Mouse (Mus musculus) mouse embryonic stem cell (cell line): Measurements from ENCODE around the gene Hspg2.

Source experiments
- in situ Hi-C, 2 experiments: fragments of 300-500 bp; cut with MboI; formaldehyde crosslinking; loops; 1 replicate in 1 of 2; 3 replicates in 1 of 2; pipeline ENCODE4 v1.14.3; 2019 to 2020; ENCODE audit warnings: low sequenced_read_pairs in 2 of 2, low pct_unique_long_range_greater_than_20kb in 1 of 2, mixed read lengths in 1 of 2; ENCODE audit not compliant: unreplicated experiment in 1 of 2

The Hspg2 gene

DNA sequence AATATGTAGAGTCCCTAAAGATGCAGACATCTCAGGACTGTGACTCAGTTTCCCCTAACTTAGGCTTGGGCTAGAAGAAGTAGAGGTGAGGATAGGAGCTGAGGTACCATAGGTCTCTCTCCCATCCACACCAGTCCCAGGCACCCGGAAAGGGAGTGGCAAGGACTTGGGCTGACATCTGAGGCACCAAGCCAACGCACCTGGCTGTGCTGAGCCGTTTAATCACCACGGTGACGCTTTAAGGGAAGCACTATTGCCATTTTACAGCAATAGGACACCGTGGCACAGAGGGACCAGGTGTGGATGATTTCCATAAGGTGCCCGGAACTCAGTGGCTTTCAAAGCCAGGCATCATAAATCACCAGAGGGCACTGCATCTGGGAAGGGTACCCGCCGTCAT is 10.3 kb upstream of the Hspg2 start:
- in situ Hi-C loops: loop anchor here (5.0 kb wide), 1 partner anchor 59 kb away; no protein-coding TSS in a partner anchor

DNA sequence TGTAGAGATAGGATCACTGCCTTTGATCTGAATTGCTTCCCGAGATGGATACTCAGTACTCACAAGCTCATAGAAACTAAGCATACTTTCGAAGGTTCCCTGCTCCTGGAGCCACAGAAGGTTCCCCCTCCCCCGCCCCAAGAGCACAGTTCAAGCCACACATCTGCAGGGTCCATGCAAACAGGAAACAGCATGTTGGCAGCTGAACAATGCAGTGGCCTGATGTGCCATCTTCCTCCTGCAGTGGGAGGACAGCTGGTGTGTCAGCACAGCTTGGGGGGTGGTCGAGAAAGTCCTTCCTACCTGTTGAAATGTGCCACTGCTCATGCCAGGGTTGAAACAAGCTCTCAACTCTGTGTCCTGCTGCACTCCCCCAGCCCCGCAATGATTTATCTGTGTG is 9.7 kb upstream of the Hspg2 start:
- in situ Hi-C loops: loop anchor here (5.0 kb wide), 1 partner anchor 58 kb away; no protein-coding TSS in a partner anchor

DNA sequence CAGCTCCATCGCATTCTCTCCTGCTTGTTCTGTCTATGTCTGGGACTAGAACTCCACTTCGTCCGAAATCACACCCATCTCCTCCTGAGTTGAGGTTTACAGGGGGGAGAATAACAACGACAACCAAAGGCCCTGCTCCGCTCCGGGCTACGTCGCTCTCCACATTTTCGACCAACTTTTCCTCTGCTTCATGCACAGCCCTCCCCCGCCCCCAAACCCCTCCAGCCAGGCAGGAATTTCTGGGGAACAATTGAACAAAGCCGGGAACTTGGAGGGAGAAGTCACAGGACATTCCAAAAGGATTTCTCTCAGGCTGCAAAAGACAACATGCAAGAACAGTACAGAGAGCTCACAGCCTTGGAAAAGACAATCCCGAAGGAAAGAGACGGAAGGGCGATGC is 7.9 kb upstream of the Hspg2 start:
- in situ Hi-C loops: no loop called here

DNA sequence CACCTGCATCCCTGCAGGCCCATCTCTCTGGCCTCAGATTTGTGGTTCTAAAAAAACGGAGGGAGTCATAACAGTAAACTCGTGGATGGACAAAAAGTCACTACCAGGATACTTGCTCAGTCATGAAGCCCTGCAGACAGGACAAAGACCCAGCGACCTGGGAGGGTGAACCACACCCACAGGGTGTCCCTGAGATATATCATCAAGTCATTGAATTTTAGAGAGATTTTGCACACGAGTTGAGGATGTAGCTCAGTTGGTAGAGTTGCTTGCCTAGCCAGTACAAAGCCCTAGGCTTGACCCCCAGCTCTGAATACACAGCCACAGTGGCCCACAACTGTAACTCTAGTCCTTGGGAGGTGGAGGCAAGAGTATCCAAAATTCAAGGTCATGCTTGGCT is 7.4 kb upstream of the Hspg2 start:
- in situ Hi-C loops: no loop called here

DNA sequence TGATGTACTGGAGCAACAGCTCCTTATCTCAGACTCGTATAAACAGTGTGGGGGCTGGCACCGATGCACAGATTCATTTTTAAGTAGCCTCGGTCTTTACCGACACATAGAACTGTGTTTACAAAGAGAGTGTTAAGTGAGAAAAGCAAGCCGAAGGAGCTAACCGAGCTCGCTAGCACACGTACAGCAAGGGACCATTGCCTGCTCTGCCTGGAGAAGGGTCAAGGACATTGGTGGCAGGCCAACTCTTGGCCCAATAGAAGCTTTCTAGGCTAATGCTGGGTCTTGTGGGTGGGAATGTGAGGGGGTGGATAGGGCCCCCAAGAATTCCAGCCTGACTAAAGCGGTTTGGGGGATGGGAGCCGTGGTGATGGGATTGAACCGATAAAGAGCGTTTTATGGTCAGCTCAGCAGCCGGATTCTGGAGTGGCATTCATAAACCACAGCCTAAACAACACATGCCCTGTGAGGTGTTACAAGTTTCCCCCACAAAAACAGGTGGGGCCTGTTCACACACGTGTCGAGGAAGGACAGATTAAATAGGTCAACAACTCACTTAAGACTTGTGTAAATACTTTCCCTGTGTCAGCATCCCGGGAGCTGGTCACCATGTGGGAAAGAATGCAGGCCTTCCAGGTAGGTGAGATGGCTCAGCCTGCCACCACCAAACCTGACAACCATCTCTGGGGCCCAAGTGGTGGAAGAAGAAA is 6.4 kb upstream of the Hspg2 start:
- in situ Hi-C loops: no loop called here

DNA sequence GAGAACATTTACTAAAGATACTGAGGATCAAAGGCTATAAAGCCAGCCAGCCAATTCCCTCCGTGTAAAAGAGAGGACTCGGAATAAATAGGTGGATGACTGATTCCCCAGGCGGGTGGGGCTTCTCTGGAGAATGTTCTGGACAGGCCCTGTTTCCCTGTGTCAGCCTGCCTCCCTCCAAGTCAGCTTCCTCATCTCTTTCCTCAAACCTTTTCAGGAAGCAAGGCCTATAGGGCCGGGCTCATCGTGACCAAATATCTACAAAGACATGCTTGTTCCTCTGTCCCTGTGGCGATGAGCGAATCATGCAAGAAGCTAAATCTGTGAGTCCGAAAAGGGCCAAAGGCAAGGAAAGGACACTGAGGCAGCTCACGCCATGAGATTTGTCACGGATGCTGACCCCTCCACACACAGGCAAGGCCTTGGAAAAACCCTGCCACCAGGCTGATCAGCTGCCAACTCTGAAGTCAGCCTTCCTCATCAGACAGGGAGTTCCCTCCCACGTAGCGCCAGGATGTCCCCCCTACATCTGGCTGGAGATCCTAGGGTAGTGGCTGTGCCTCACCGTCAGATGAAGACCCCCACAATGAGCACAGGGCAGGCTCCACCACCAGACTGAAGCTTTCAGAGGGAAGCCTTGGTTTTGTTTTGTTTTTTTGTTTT is 3.3 kb upstream of the Hspg2 start:
- in situ Hi-C loops: no loop called here

DNA sequence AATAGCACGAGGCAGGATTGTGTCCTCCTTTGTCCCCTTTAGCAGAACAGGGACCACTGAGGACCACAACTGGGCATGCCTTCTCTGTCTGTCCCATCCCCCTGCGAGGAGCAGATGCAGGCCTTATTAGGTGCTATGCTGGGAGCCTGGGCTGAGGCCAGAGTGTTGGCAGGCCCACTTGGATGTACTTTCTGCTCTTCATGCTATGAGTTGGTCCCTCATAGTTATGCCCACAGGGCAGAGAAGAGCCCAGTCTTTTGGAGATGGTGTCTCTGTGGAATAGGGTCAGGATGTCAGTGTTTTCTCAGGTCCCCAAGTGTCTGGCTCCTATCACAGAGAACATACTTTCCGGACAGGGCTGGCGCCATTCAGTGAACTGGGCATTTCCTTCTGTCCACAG is 1.6 kb upstream of the Hspg2 start:
- in situ Hi-C loops: no loop called here

DNA sequence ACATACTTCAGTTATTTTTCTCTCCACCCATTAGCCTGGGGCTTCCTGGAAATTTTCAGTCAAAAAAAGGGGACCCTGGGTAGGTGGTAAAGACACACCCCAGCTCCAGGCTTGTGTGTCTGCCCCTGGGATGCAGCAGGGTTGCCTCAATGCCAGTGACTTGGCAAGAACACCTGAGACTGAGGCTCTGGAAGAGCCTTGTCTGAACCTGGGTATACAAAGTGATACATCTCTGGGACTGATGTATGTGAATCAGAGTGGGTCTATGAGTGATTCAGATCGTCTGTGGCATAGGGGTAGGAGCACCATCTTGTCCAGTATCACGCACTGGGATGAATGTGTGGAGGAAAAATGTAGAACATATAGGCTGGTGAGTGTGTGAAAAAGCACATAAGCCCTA is 1.0 kb upstream of the Hspg2 start:
- in situ Hi-C loops: no loop called here

DNA sequence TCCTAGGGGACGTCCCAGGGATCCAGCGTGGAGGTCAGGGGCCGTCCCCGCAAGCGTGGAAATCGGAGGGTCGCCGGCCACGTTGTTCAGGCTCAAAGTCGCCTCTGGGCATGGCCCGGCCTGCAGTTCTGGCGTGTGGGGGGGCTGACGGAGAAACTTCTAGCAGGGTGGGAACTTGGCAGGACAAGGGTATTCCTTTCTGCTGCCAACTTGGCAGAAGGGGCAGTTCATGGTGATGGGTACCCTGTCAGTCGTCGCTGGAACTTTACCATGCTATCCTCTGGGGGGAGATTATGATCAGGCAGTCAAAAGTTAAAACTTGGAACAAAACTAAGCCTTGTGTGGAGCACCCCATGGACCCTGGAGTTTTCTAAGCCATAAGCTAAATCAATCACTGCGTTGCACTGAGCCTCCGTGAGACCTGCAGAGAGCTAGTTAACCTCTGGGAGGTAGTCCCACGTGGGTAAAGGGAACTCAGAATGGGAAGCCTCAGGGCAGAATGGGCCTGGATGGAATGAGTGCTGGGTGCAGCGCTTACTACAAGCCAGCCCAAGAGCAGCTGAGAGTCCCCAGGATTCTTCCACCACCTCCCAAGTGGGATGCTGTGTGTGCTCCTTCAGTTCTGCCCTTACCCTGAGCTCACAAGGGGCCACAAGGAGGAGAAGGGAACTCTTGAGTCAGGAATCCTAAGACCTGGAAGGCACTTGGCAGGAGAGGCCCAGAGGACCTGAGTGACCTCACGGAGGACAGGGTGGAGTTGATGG is 694 bp downstream of the Hspg2 start:
- in situ Hi-C loops: no loop called here

DNA sequence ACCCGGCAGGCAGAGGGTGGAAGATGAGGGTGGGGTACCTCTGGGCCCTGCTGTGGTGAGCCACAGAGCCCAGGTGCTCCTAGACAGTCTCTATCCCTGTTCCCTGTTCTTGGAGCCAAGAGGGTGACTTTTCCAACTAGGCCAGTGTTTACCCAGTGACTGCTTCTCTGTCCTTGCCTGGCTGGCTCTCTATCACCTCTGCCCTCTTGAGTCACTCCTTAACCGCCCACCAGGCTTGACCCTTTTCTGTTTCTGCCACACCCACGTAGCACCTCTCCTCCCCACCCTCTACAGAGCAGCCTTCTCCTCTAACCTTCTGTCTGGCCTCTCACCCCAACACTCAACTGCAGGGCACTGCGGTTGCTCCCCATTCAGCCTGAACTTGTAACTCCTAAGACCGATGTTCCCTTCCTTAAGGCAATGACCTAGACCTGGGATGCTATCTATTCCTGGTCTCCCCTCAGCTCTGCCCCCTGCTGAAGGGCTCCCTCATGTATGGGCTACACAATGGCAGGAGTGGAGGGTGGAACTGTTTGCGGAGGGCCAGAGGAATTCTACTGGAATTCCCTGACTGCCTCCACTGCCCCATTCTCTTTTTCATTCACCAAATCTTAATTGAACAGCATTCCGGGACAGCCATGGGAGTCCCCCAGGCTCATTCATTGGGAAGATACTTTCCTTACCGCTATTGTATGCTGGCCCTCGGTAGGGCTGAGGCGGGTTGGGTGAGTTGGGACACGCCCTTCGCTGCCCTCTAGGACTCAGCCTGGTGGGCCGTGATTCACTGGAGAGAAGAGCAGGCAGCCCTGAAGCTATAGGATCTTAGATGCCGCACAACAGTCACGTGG is 1.5 kb downstream of the Hspg2 start:
- in situ Hi-C loops: no loop called here

DNA sequence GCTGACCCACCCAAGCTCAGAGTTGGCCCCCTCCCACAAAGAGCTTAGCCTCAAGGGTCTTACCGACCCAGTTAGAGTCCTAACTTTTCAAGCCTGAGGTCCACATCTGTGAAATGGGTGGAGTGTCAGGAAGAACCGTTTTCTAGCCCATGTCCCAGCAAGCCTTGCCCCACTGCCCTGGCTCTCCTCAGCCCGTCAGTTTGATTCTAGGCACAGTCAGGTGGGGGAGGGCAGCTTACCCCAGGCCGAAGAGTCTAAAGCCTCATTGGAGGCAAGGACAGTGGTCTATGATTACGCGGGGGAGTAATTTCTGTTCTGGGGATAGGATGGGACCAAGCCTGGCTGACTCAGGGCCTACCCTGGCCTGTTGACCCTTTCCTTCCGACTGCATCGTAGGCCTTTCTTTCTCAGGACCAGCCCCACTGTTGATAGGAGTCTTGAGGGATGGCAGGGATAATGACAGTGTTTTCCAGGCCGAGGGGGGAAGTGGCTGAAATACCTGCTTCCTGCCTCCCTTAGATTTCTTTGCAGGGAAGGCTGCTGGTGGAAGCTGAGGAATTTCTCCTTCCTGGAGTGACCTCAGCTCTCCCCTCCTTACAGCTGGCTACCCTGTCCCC is 2.2 kb downstream of the Hspg2 start:
- in situ Hi-C loops: no loop called here

DNA sequence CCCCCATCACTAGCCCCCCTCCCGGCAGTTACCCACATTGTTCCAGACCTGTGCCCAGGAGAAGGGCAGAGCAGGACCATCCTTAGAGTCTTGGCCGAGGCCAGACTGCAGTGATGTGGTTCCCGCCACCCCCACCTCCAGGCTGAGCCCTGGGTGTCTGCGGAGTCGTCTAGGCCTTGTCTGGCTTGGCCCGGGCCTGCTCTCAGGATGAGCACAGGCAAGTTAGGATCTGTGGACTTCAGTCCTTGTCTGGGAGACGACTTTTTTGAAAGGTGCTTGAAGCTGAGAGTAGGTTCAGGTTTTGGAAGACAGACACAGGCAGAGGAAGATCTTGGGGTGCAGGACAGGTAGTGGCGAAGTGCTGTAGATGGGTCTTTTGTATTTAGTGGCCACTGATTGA is 2.8 kb downstream of the Hspg2 start:
- in situ Hi-C loops: no loop called here

DNA sequence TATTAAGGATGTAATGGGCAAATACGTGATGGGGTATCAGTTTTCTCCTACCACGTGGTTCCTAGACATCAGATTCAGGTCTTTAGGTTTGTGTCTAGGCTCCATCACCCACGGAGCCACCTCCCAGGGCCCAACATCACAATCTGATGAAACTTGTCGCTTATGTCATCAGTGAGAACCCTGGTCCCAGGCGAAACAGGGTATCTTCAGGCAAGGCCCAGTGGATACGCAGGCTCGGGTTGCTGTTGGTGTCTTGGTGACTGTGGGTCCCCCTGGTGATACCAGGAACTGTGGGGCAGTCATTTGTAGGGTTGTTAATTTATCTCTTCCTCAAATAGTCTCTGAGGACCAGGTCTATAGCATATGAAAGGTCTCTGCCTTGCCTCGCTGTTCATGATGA is 4.7 kb downstream of the Hspg2 start:
- in situ Hi-C loops: no loop called here

DNA sequence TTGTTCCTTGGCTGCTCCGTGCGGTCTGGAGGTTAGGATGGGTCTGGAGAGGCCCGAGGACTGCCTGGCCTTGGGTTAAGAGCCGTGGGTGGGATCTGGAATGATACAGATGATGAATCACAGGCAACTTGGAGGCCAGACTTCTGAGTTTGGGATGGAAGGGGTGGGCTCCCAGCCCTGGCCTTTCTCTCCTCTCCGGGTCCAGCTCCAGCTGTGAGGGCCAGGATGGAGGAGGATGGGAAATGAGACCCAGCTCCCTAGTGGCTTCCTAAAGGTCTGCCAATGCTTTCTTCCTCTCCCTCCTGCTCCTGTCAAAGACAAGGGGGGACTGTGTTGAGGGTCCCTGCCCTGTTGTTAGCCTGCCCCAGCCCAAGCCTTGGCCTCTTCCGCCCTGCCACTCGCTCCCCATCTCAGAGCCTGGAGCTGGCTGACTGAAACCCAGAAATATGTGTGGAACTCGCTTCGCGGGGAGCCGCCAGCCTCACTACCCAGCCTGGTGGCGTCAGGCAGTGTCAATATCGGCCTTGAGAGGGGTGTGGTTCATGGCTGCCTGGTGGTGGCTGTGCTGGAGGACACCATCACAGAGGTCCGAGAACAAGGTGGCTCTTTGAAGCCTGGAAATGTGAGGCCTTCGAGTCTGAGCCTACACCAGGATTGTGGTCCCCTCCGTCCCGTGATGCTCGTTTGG is 5.3 kb downstream of the Hspg2 start:
- in situ Hi-C loops: no loop called here

DNA sequence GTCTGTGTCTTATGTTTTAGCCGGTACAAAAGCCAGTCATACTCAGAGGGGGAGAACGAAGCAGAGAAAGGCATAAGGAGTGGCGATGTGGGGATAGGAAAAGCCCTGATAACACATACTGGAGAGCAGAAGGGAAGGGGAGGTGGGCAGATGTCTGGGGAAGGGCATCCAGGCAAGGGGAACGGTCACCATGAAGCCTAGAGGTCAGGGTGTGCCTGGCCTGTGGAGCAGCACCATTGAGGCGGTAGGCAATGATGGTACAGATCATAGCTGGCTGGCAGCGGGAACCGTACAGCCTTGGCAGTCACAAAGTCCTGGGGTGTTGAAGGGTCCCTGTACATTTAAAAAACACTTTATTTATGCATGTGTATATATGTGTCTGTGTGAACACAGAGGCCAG is 6.1 kb downstream of the Hspg2 start:
- in situ Hi-C loops: no loop called here

DNA sequence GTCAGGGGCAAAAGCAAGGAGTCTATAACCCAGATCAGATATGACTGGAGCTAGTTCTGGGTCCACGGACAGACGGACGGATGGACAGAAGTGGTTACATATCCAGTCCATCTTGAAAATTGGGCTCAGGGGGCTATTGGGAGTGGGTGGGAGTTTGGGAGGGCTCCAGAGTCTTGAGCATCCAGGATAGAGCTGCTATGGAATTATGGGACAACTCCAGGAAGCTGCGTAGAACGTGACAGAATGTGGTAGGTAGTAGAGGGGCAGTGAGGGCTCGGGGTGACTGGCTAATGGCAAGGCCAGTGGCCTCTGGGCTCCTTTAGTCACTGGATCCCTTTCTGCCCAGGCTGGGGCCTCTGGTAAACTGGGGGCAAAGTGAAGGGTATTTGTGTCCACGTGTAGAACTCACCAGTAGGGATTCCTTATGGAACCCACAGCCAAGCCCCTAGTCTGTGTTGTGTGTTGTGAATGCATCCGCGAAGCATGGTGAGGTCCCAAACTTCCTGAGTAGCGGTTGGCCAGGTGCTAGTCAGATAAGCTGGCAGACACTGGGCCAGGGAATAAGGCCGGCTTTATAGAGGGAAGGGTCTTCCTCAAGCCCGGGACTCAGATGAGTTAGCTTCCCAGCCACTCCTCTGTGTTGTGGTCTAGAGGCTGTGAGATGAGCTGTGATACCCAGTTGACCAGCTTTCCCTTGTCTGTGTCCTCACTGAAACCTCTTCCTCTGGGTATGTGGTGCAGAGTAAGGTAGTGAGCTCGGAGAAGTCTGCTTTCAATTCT is 6.9 kb downstream of the Hspg2 start:
- in situ Hi-C loops: no loop called here

DNA sequence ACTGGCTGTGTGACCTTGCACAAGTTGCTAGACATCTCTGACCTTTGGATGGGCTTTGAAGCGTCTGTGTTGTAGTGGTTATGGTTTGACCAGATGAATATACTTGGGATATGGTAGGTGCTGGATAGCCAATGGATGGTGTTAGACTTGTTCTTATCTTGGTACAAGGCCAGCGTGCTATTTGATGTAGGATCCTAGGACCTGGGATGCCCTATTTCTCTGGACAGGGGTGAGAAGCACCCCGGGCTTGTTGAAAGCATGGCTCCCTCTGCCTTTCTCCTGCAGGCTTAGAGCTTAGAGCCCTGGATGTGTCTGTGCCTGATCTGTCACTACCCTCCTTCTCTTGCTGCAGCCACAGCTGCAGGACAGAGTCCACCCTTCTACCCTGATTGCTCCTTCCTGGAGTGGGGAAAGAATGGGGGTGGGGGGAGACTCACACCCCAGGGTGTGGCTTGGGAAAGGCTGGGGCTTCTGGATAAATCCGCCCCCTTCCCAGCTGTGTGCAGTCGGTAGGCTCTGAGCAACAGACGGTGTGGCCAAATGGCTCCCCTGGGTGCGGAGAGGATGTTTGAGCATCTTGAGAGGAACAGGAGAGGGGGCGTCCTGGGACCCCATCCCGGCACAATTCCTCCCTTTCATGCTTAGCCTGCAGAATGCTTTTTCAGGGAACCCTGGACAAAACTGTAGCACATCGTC is 7.6 kb downstream of the Hspg2 start:
- in situ Hi-C loops: no loop called here
